Mouse (Mus musculus) embryo, embryonic 10.5 days (tissue): ENCODE measurements around the gene Ccdc141.
"Not testable (repeated sequence)": the region's sequence is repeated elsewhere in the genome, so short reads cannot be mapped to it uniquely, and the experiment has no call there.

Experiments
- DNase-seq: peaks from one replicate; pipeline ENCODE4 v3.0.0-alpha.2; 2015; ENCODE audit warnings: low spot score

Gene Ccdc141

GRCm38 (mm10) chr2:77059596-77059995 is 110.8 kb downstream of the Ccdc141 start:
- no peak for DNase-seq

GRCm38 (mm10) chr2:77056367-77056766 is 114.1 kb downstream of the Ccdc141 start:
- no peak for DNase-seq

- no peak for DNase-seq
Measured at GRCm38 (mm10) chr2:77042912-77043311, 127.5 kb downstream of the Ccdc141 start.

- DNase-seq = no peak
Measured at GRCm38 (mm10) chr2:77039683-77040082, 130.8 kb downstream of the Ccdc141 start.

GRCm38 (mm10) chr2:77039281-77039680 is 131.2 kb downstream of the Ccdc141 start:
- no peak for DNase-seq

- no peak for DNase-seq
Measured at GRCm38 (mm10) chr2:77037211-77037610, 133.2 kb downstream of the Ccdc141 start.

- no peak for DNase-seq
Measured at GRCm38 (mm10) chr2:77034112-77034511, 136.3 kb downstream of the Ccdc141 start.

- DNase-seq = no peak
Measured at GRCm38 (mm10) chr2:77033322-77034060, 136.9 kb downstream of the Ccdc141 start.

GRCm38 (mm10) chr2:77020649-77021048 is 149.8 kb downstream of the Ccdc141 start:
- no peak for DNase-seq

- DNase-seq = no peak
Measured at GRCm38 (mm10) chr2:77017735-77018134, 152.7 kb downstream of the Ccdc141 start.

GRCm38 (mm10) chr2:77013449-77013848 is 157.0 kb downstream of the Ccdc141 start:
- not testable (repeated sequence) for DNase-seq

GRCm38 (mm10) chr2:77011981-77012380 is 158.5 kb downstream of the Ccdc141 start:
- DNase-seq = no peak

- no peak for DNase-seq
Measured at GRCm38 (mm10) chr2:77007015-77007414, 163.4 kb downstream of the Ccdc141 start.

- no peak for DNase-seq
Measured at GRCm38 (mm10) chr2:77003148-77003547, 167.3 kb downstream of the Ccdc141 start.

GRCm38 (mm10) chr2:76998351-76998750 is 172.1 kb downstream of the Ccdc141 start:
- no peak for DNase-seq

GRCm38 (mm10) chr2:76992493-76993201 is 177.8 kb downstream of the Ccdc141 start:
- DNase-seq = no peak

GRCm38 (mm10) chr2:76987317-76987716 is 183.1 kb downstream of the Ccdc141 start:
- no peak for DNase-seq

GRCm38 (mm10) chr2:76984384-76984783 is 186.1 kb downstream of the Ccdc141 start:
- no peak for DNase-seq

- no peak for DNase-seq
Measured at GRCm38 (mm10) chr2:76983601-76984000, 186.8 kb downstream of the Ccdc141 start.

GRCm38 (mm10) chr2:76982391-76983145 is 187.9 kb downstream of the Ccdc141 start, which contains the start of gene Ttn:
Gene Ttn, minus strand, starts transcription at chr2:76982547.
- DNase-seq = no peak

GRCm38 (mm10) chr2:76981717-76982116 is 188.7 kb downstream of the Ccdc141 start:
- DNase-seq = no peak

- DNase-seq = peak; percentile 77
Measured at GRCm38 (mm10) chr2:76980146-76980545, 190.3 kb downstream of the Ccdc141 start.

GRCm38 (mm10) chr2:76977650-76978049 is 192.8 kb downstream of the Ccdc141 start:
- no peak for DNase-seq
